Mouse (Mus musculus): ENCODE data around the gene Stmn1. TPM values are rescaled to one million over a fixed set of nuclear protein-coding genes. Genes with fewer than 3 reads are reported as not detected.

Gene Stmn1
- polyA plus RNA-seq, 1 experiment: 314 TPM

GRCm38 (mm10) chr4:134442216-134442615, 25.9 kb upstream of the Stmn1 start:
- H3K27ac ChIP-seq (ENCODE audit: insufficient read depth, low read depth, low read length): no peak overlapping the region
- TF ChIP-seq CTCF (IDR thresholded peaks at IDR 0.05; ENCODE audit: low read depth, low read length) (no peak), POLR2A (IDR thresholded peaks at IDR 0.05; ENCODE audit: borderline replicate concordance, low read depth, low read length) (no peak)
- H3K4me3 ChIP-seq (ENCODE audit: insufficient read depth, low read length): no peak overlapping the region
- H3K4me1 ChIP-seq (ENCODE audit: control insufficient read depth, insufficient read depth, low read length): no peaks in the 10 kb centered on the region

GRCm38 (mm10) chr4:134443589-134443988, 24.5 kb upstream of the Stmn1 start:
- no peak overlapping the region for H3K27ac ChIP-seq (ENCODE audit: insufficient read depth, low read depth, low read length)
- H3K4me1 ChIP-seq (ENCODE audit: control insufficient read depth, insufficient read depth, low read length): no peaks in the 10 kb centered on the region
- no peak overlapping the region for H3K4me3 ChIP-seq (ENCODE audit: insufficient read depth, low read length)
- TF ChIP-seq POLR2A (IDR thresholded peaks at IDR 0.05; ENCODE audit: borderline replicate concordance, low read depth, low read length): no peak
- no peak for TF ChIP-seq CTCF (IDR thresholded peaks at IDR 0.05; ENCODE audit: low read depth, low read length)

GRCm38 (mm10) chr4:134444949-134445348, 23.2 kb upstream of the Stmn1 start:
- TF ChIP-seq CTCF (IDR thresholded peaks at IDR 0.05; ENCODE audit: low read depth, low read length) (no peak), POLR2A (IDR thresholded peaks at IDR 0.05; ENCODE audit: borderline replicate concordance, low read depth, low read length) (no peak)
- Histone ChIP-seq H3K4me1 (ENCODE audit: control insufficient read depth, insufficient read depth, low read length) (no peaks in the 10 kb centered on the region), H3K4me3 (ENCODE audit: insufficient read depth, low read length) (no peak overlapping the region), H3K27ac (ENCODE audit: insufficient read depth, low read depth, low read length) (no peak overlapping the region)

- Histone ChIP-seq H3K4me1 (ENCODE audit: control insufficient read depth, insufficient read depth, low read length) (no peaks in the 10 kb centered on the region), H3K4me3 (ENCODE audit: insufficient read depth, low read length) (no peak overlapping the region), H3K27ac (ENCODE audit: insufficient read depth, low read depth, low read length) (no peak overlapping the region)
- TF ChIP-seq POLR2A (IDR thresholded peaks at IDR 0.05; ENCODE audit: borderline replicate concordance, low read depth, low read length): no peak
- TF ChIP-seq CTCF (IDR thresholded peaks at IDR 0.05; ENCODE audit: low read depth, low read length): no peak
Measured at GRCm38 (mm10) chr4:134445489-134445888, 22.6 kb upstream of the Stmn1 start.

- TF ChIP-seq POLR2A (IDR thresholded peaks at IDR 0.05; ENCODE audit: borderline replicate concordance, low read depth, low read length) (no peak), CTCF (IDR thresholded peaks at IDR 0.05; ENCODE audit: low read depth, low read length) (no peak)
- no peak overlapping the region for H3K27ac ChIP-seq (ENCODE audit: insufficient read depth, low read depth, low read length)
- peaks cover 6% of the 10 kb centered on the region for H3K4me1 ChIP-seq (ENCODE audit: control insufficient read depth, insufficient read depth, low read length)
- H3K4me3 ChIP-seq (ENCODE audit: insufficient read depth, low read length): no peak overlapping the region
Measured at GRCm38 (mm10) chr4:134447966-134448365, 20.2 kb upstream of the Stmn1 start.

GRCm38 (mm10) chr4:134449595-134450391, 18.3 kb upstream of the Stmn1 start:
- no peak for TF ChIP-seq POLR2A (IDR thresholded peaks at IDR 0.05; ENCODE audit: borderline replicate concordance, low read depth, low read length)
- no peak for TF ChIP-seq CTCF (IDR thresholded peaks at IDR 0.05; ENCODE audit: low read depth, low read length)
- peaks cover 6% of the 10 kb centered on the region for H3K4me1 ChIP-seq (ENCODE audit: control insufficient read depth, insufficient read depth, low read length)
- H3K4me3 ChIP-seq (ENCODE audit: insufficient read depth, low read length): no peak overlapping the region
- H3K27ac ChIP-seq (ENCODE audit: insufficient read depth, low read depth, low read length): no peak overlapping the region

GRCm38 (mm10) chr4:134450392-134451195, 17.5 kb upstream of the Stmn1 start:
- TF ChIP-seq CTCF (IDR thresholded peaks at IDR 0.05; ENCODE audit: low read depth, low read length) (no peak), POLR2A (IDR thresholded peaks at IDR 0.05; ENCODE audit: borderline replicate concordance, low read depth, low read length) (no peak)
- Histone ChIP-seq H3K4me1 (ENCODE audit: control insufficient read depth, insufficient read depth, low read length) (peaks cover 12% of the 10 kb centered on the region), H3K4me3 (ENCODE audit: insufficient read depth, low read length) (no peak overlapping the region), H3K27ac (ENCODE audit: insufficient read depth, low read depth, low read length) (no peak overlapping the region)

GRCm38 (mm10) chr4:134451484-134451883, 16.6 kb upstream of the Stmn1 start:
- TF ChIP-seq CTCF (IDR thresholded peaks at IDR 0.05; ENCODE audit: low read depth, low read length) (no peak), POLR2A (IDR thresholded peaks at IDR 0.05; ENCODE audit: borderline replicate concordance, low read depth, low read length) (no peak)
- peaks cover 14% of the 10 kb centered on the region for H3K4me1 ChIP-seq (ENCODE audit: control insufficient read depth, insufficient read depth, low read length)
- H3K4me3 ChIP-seq (ENCODE audit: insufficient read depth, low read length): no peak overlapping the region
- H3K27ac ChIP-seq (ENCODE audit: insufficient read depth, low read depth, low read length): no peak overlapping the region

- Histone ChIP-seq H3K4me1 (ENCODE audit: control insufficient read depth, insufficient read depth, low read length) (peaks cover 14% of the 10 kb centered on the region), H3K27ac (ENCODE audit: insufficient read depth, low read depth, low read length) (no peak overlapping the region), H3K4me3 (ENCODE audit: insufficient read depth, low read length) (no peak overlapping the region)
- no peak for TF ChIP-seq POLR2A (IDR thresholded peaks at IDR 0.05; ENCODE audit: borderline replicate concordance, low read depth, low read length)
- TF ChIP-seq CTCF (IDR thresholded peaks at IDR 0.05; ENCODE audit: low read depth, low read length): no peak
Measured at GRCm38 (mm10) chr4:134453619-134454400, 14.3 kb upstream of the Stmn1 start.

Measured in bone marrow macrophage, adult 2 months (primary cell).